Mouse (Mus musculus) G1E (cell line): Measurements from ENCODE around the gene Tagln3.

Experiments
- CTCF ChIP-seq: IDR thresholded peaks from 2 replicates; pipeline ENCODE4 v1.5.1; 2012; ENCODE audit warnings: low read depth, low read length, inconsistent platforms, mixed read lengths
- POLR2AphosphoS5 ChIP-seq: IDR thresholded peaks from 2 replicates; pipeline ENCODE4 v1.6.1; 2012; ENCODE audit warnings: low read depth, low read length, inconsistent platforms; ENCODE audit not compliant: insufficient replicate concordance

- TF ChIP-seq CTCF (no peak), POLR2AphosphoS5 (no peak)
Observed at GRCm38 (mm10) chr16:45722460-45722951, 1.9 kb downstream of the Tagln3 start.
